Mouse (Mus musculus): ENCODE results near the gene F9.

GRCm38 (mm10) chrX:60026654-60027053 lies 27.4 kb downstream of the F9 start:
- TF ChIP-seq CTCF (conservative IDR thresholded peaks at IDR 0.05; ENCODE audit: insufficient read depth, insufficient read length, low read depth, low read length) (peak; percentile 40), POLR2A (IDR thresholded peaks at IDR 0.05; ENCODE audit: low read depth, low read length) (no peak)
